Mouse (Mus musculus) left cerebral cortex, postnatal 25 days (tissue): ENCODE data around the gene Tepsin. TPM values are rescaled to one million over a fixed set of nuclear protein-coding genes. Genes with fewer than 3 reads are reported as not detected.

Experiments used
- DNase-seq, 2 experiments: peaks; one replicate each; pipeline ENCODE4 v3.0.0; 2022; ENCODE audit warnings: low spot score in 2 of 2, mixed read lengths in 1 of 2
- intact Hi-C: fragments of 180-260 bp; cut with DNase I; formaldehyde crosslinking; loops from one replicate; pipeline ENCODE4 v1.15.1; 2025
- total RNA-seq, 2 experiments: library from RNA; stranded (reverse); gene quantifications; 2 replicates each; pipeline ENCODE4 v1.2.3; 2021

Gene Tepsin
- 10 to 100 TPM; 14.4 to 15.5 TPM for total RNA-seq

DNA sequence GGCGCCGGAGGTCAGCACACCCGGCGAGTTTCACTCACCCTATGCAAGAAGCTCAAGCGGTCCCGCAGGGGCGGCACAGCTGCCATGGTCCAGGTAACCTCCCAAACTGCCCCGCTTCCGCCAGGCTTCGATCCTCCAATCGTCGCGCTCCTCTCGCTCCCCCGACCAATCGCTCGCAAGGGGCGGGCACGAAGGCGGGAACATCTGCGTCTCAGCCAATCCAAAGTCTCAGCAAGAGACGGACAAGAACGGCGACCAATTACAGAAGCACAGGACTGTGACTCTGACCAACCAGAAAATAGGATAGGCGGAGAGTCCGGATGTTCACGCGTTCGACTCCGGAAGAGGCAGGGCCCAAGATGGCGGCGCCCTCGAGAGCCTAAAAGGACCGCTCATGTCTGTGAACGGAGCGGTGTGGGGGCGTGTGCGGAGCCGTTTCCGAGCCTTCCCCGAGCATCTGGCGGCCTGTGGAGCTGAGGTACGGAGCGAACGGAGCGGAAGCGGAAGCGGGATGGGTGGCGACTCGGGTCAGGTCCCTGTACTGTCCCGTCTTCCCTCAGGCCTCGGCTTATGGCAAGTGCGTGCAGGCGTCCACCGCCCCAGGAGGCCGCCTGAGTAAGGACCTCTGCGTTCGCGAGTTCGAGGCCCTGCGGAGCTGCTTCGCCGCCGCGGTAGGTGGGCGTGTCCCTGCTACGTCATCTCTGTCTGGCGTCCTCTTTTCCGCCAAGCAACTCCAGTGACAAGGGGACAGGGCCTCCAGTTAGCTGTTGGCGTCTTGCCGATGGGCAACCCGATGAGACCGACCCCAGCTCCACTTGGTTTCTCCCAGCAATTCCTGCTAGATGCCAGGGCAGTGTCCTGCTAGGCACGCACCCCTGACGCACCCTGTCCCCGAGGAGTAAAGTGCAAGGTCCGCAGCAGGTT, at the start of gene Tepsin, which contains the start of gene Ndufaf8:
Gene Tepsin, minus strand, starts transcription at position 144 of the 924 bp plus-strand sequence.
Gene Ndufaf8, plus strand, starts transcription at position 341 of the 924 bp plus-strand sequence.
- DNase-seq, result peak; percentile 99 to 100
- intact Hi-C loops, result no loop called here

DNA sequence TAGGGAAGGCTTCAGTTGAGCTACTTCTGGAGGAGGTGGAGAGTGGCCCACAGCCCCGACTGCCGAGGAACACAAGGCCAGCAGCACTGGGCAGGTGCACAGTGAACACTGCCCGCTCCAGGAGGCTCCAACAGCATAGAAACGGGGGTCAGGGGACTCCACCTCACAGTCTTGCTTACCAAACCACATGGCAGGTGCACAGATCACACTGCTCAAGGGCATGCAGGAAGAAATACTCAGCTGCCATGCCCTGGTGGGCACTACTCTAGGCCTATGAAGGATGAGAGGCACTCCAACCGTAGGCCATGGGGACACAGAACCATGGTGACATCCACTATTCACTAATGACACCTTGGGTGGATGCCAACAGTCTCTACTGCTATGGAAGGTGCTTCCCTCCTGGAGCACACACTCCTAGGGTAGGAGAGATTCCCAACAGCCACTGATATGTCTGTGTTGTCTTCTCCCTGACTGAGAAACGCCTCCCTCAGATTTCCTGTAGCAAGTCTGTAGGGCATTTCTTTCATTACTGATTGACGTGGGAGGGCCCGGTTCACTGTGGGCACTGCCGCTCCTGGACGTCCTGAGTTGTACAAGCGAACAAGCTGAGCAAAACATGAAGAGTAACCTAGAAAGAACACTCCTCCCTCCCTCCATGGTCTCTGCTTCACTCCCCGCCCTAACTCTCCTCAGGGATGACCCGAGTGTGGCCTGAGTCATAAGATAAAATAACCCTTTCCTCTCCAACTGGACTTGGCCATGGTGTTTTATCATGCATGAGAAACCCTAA, 45.4 kb upstream of the Tepsin start:
- intact Hi-C loops, result no loop called here
- DNase-seq, result no peak

DNA sequence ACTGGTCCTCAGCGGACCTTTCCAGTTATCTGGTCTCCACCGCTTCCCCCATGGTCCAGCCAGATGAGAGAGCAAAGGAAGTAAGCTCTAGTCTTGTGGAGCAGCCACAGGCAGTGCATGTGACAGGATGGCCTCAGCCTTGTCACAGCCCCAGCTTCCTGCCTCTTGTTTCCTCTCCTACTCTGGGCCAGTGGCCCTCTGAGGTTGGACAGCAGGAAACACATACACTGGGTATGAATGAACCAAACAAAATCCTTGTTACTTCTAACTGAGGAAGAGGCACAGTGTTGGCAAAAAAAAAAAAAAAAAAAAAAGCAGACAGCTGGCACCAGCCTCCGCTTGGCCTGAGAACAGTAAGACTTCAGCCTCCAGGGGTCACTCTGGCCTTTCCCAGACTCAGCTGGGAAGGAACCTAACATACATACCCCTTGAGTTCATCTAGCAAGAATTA, 44.1 kb upstream of the Tepsin start:
- intact Hi-C loops, result no loop called here
- peak in 1 of 2 experiments; percentile 51 for DNase-seq

DNA sequence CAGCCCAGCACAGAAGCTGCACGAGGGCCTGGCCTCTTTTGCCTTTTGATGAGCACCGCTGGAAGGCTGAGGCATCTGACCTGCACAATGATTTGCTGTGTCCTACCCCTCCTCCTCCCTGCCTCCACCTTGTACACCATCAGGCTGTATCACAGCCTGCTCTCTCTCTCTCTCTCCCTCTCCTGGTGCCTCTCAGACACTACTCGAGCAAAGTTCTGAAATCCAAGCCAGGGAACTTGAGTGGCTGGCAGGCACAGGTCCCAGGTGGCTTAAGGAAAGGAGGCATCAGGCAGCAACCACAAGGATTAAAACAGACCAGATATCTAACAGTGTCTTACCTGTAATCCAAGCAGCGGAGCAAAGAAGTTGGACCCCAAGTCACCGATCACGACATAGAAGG, 41.7 kb upstream of the Tepsin start:
- intact Hi-C loops, result no loop called here
- no peak for DNase-seq

DNA sequence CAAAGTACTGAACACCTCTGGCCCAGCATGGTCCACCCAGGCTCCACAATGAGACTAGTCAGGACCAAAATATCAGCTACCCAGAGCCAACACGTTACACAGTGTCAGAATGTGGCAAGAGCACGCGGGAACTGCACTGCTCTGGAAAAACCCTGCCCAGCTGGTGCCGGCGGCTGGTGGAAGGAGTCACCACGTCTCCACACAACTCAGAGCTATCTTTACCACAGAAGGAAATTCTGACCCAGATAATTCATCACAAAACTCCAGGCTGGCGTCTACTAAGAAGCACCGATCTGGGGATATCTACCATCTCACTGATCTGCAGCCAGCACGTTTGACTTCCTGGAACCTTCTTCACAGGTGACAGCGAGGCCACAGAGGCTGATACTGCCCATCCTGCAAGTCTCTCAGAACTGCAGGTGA, 40.8 kb upstream of the Tepsin start:
- DNase-seq, result peak in 1 of 2 experiments; percentile 65
- intact Hi-C loops, result loop anchor here (5.0 kb wide), 1 partner anchor 38 kb away; no protein-coding TSS in a partner anchor

DNA sequence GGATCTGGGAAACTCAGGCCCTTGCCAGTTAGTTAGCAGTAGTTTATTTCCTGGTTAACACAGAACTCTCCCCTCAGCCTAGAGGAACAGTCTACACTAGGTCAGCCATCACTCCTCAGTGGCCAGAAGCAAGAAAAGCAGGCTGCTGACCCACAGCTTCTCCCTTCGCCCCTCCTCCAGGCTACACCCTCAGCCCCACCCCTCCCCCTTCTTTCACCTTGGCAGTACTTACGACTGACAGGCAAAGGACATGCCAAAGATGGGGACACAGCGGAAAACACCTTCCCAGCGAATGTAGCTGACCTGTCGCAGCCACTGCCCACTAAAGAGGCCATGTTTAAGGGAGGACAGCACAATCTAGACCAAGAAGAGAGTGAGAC, 39.1 kb upstream of the Tepsin start:
- no peak for DNase-seq
- intact Hi-C loops, result loop anchor here (5.0 kb wide), 1 partner anchor 40 kb away; no protein-coding TSS in a partner anchor

DNA sequence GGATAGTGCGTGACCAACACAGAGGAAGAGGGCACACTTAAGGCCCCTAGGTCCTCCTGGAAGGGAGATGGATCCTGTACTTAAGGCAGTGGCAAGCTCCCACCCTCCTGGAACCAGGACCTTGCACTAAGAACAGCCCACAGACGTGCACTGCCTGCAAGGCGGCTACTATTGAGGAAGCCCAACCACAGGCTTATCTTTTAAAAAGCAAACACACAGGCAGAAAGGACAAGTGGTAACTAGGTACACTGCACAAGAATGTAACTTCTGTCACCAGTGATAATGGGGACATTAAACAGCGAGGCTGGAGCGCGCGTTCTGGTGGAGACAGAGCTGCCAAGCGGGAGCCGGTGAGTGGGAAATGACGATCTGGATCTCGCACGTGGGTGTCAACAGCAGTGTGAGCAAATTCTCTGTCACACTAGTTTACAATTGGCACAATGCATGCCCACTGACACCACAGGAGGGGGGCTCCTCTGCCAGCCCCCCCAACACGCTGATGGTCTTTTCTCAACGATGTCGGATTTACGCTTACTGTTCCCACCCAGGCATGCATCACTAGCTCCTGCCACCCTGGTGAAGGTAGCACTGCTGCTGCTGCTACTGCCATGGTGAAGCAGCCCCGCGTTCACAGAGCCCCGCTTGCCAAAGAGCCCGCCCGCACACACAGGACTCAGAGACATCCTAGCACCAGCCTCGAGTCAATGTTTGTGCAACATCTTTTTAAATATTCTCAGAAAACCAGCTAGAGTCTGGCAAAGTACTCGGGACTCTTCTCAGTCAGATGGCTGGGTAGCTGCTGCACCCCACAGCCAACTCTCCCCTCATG, 38.5 kb upstream of the Tepsin start:
- intact Hi-C loops, result loop anchor here (5.0 kb wide), 1 partner anchor 40 kb away; no protein-coding TSS in a partner anchor
- peak; percentile 75 to 94 for DNase-seq

DNA sequence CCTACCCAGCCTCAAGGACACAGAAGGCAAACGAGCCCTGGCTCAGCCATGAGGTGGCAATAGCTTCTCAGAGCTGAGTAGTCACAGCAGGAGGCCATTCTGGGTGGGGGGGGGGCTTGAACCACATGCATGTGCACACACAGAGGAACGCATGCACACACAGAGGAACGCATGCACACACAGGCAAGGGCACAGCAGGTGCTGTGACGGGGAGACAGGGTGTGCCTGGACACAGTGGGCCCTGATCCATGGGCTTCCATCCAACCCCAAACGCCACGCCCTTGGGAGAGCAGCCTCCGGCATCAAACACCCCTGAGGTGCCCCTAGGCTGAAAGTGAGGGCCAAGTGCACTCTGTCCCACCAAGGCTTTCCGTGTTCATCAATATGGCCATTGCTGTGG, 37.7 kb upstream of the Tepsin start:
- intact Hi-C loops, result loop anchor here (5.0 kb wide), 1 partner anchor 41 kb away; no protein-coding TSS in a partner anchor
- no peak for DNase-seq

DNA sequence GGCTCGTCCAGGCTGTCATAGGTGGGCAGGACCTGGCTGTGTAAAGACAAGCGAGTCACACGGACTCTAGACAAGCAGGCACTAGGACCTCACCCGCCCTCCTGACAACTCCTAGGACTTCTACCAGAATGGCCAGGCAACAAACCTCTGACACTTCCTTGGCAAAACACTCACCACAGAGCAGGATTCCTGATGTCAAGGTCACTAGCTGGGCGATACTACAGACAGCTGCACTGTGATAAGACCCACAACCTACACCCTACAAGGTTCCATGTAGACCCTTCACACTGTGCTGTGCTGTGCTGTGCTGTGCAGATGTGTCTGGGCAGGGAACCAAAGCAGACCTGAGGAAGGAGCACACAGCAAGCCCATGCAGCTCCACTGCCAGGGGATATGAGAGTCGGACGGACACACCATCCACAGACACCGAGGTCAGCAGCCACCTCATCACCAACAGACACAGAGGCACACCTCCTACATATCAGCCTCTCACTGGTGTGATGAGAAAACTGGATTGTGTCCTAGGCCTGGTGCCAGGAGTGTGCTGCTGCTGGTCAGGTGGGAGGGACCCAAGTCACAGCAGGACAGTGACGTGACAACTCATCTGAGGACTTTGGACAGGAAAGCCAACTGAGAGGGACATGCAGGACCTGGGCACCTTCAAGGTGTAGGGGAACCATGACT, 36.5 kb upstream of the Tepsin start:
- DNase-seq, result no peak
- intact Hi-C loops, result loop anchor here (5.0 kb wide), 1 partner anchor 42 kb away; no protein-coding TSS in a partner anchor

DNA sequence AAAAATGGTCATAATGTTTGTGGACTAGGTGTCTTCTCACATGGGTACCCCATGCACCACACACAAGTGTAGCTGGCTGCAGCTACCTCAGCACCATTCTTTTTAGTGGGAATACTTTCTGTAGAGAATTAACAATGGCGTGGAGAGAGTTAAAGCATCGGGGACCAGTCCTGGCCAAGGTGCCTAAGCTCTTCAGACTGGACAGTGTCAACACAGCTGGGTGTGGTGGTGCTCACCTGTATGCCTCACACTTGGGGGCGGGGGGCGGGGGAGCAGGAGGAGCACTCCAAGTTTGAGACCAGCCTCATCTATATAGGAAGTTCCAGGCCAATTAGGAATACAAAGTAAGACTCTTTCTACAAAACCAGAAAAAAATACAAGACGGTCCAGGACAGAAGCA, 35.6 kb upstream of the Tepsin start:
- DNase-seq, result no peak

DNA sequence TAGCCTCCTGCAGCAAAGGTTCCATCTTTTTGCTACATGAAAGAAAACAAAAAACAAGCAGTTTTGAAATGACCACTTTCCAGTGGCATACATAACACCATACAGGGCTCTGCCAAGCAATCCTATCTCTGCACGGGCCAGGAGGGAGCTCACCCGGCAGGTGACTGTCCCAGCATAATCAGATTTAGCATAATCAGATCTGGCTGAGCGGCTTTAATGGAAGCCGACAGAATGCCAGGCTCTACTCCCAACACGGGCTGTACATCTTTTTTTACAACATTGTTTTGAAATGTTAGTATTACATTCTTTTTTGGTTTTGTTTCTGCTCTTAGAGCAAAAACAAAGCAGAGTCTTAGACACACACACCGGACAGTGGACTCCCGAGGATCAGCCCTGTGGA, 30.8 kb upstream of the Tepsin start:
- intact Hi-C loops, result no loop called here
- no peak for DNase-seq

More for the DNA sequence above, 35.6 kb upstream of the Tepsin start:
- intact Hi-C loops, result no loop called here

DNA sequence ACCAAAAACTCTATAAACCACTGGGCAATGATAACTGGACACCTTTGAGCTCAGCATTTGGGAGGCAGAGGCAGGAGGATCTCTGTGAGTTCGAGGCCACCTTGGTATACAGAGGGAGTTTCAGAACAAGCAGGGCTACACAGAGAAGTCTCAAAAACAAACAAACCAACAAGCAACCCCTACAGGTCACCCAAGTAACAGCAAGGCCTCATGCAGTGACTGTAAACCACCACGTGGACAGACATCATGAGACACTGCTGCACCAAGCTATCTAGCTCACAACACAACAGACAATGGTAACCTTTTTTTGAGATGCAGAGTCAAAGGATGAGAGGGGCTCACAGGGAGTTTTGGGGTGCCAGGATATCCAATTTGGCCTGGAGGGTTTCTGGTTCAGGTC, 28.3 kb upstream of the Tepsin start:
- no peak for DNase-seq
- intact Hi-C loops, result no loop called here

DNA sequence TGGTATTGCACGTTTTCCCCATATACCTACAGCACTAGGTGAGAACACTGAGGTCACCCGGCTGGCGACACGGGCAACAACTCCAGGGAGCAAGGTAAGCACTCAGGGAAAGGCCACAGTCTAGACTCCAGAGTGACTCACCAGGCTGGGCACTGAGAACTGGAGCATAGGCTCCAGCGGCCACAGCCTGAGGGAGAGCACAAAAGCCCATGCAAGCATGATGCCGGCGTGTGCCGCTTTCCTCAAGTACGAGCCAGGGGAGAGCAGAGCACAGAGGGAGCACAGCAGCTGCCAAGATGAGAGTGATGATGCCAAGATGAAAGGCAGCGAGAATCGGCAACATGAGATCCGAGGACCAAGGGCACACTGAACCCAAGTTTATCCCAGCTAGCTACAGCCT, 23.6 kb upstream of the Tepsin start:
- intact Hi-C loops, result no loop called here
- DNase-seq, result no peak

DNA sequence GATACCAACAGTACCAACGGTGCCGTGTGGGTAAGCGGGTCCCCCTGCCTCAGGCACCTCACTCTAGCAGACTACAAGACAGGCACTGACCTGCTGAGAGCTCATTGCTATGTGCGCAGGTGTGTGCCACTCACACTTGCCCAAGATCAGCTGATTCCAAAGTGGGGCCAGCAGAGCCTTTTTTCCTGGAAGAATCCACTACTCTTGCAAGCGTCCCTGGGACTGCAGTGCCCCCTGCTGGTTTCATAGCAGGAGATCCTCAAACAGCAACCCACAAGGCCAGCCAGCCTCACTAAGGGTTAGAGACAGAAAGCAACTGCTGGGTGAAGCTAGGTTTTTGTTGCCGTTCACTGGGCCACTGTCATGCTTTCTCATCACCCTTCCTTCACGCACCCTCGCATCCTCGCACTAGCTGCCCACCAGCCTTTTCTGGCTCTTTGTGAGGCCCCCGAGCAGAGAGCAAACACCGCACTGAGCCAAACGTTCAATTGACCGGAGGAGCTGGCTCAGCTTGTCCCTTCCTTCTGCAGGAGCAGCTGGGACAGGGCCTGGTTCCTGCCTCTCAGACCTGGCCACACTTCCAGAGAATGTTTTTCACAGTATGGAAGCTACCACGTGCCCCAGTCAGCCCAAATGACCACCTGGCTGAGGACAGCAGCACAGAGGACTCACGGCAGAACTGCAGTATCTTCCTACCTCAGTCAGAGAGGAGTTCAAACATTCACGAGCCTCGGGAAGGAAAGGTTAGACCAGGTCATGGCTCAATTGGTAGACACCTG, 22.3 kb upstream of the Tepsin start:
- intact Hi-C loops, result no loop called here
- DNase-seq, result peak; percentile 69 to 82

DNA sequence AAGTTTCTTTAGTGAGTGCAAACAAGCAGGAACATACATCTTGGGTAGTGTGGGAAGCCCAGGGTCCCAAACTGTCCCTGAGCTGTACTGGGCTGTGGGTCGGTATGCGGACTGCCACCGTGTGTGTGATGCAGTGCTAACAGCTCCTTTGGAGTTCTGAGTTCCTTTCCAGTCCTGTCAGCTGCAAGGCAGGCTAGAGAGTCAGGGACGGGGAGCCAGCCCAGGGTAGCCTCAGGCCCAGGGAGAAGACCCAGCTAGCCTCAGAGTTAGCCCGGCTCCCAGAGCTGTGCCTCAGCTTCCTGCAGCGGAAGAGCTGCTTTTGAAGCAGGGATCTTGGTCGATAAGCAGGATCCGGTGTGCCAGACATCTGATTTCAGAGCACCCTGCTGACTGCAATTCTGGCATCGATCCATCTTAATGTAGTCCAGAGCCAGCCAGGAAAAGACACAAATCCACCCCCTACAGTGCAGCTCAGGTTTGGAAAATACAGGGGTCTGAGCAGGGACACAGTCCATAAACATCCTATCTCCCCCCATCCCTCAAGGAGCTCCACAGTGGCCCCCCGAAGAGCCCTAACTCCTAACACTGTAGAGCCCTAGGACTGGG, 21.5 kb upstream of the Tepsin start:
- intact Hi-C loops, result no loop called here
- no peak for DNase-seq

DNA sequence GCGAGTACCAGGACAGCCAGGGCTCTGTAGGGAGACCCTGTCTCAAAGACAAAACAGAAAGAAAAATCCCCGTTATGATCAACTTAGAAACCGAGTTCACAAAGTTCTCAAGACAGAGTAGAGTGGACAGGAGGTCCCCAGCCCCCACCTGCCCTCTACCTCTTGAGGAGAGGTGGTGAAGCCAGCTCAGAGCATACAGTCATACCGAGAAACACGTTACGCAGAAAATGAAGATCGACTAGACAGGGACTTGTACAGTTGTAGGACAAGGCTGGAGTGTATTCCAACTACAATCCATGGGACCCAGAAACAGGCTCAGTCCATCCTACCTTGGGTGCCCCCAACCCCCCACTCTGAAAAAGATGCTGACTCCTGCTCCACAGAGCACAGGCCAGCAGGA, 20.6 kb upstream of the Tepsin start:
- DNase-seq, result no peak
- intact Hi-C loops, result no loop called here

DNA sequence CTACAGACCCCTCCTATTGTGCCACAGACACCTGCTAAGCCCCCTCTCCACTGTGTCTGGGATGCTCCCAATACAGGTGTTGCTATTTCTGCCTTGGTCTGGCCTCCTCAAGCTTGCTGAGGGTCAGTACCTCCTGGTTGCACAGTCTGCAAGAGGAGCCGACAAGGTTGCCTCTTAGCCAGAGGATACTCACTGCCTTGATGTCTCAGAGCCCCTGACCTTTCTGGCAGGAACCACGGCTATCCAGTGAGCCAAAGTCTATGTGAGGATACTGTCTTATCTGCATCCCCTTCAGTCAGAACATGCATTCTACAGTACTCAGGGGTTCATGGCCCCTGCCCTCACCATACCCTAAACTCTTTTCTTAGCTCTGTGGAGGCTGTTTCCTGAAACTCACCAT, 19.1 kb upstream of the Tepsin start:
- intact Hi-C loops, result no loop called here
- DNase-seq, result no peak
